Mouse (Mus musculus) embryonic facial prominence, embryonic 11.5 days (tissue): ENCODE results near the gene Eif2d. TPM values are rescaled to one million over a fixed set of nuclear protein-coding genes. Genes with fewer than 3 reads are reported as not detected.

Source experiments
- ATAC-seq: fragments of 200-750 bp; cut with Nextera tagmentation; replicated peaks from 2 replicates; pipeline ENCODE4 v1.8.0; 2017; ENCODE audit warnings: low read depth; ENCODE audit not compliant: insufficient number of reproducible peaks, low FRiP score, low TSS enrichment
- DNase-seq: peaks from one replicate; pipeline ENCODE4 v3.0.0-alpha.2; 2015; ENCODE audit warnings: low spot score
- H3K27ac ChIP-seq: fragments of 300-500 bp; sonication (generic); replicated peaks from 2 replicates; pipeline ENCODE4 v1.5.1; 2014; ENCODE audit warnings: mild to moderate bottlenecking, low read depth, low read length, control low read depth
- H3K27me3 ChIP-seq: fragments of 300-500 bp; sonication (generic); 2 replicates; pipeline ENCODE4 v1.6.1; 2014; ENCODE audit warnings: mild to moderate bottlenecking, low read length, moderate library complexity, mixed read lengths; ENCODE audit not compliant: control insufficient read depth, insufficient read depth
- H3K36me3 ChIP-seq: fragments of 300-500 bp; sonication (generic); replicated peaks from 2 replicates; pipeline ENCODE4 v1.6.1; 2014; ENCODE audit warnings: low read depth, mild to moderate bottlenecking, low read length, moderate library complexity, mixed read lengths; ENCODE audit not compliant: control insufficient read depth, insufficient read depth
- H3K4me1 ChIP-seq: fragments of 300-500 bp; sonication (generic); 2 replicates; pipeline ENCODE4 v1.6.1; 2014; ENCODE audit warnings: low read length, mixed read lengths; ENCODE audit not compliant: control insufficient read depth, insufficient read depth
- H3K4me2 ChIP-seq: fragments of 300-500 bp; sonication (generic); 2 replicates; pipeline ENCODE4 v1.6.1; 2014; ENCODE audit warnings: low read depth, mild to moderate bottlenecking, control low read depth, low read length, moderate library complexity
- H3K4me3 ChIP-seq: fragments of 300-500 bp; sonication (generic); 2 replicates; pipeline ENCODE4 v1.5.1; 2014; ENCODE audit warnings: low read depth, low read length, control low read depth
- H3K9ac ChIP-seq: fragments of 300-500 bp; sonication (generic); replicated peaks from 2 replicates; pipeline ENCODE4 v1.6.1; 2014; ENCODE audit warnings: mild to moderate bottlenecking, control low read depth, low read length
- H3K9me3 ChIP-seq: fragments of 300-500 bp; sonication (generic); replicated peaks from 2 replicates; pipeline ENCODE4 v1.6.1; 2016; ENCODE audit warnings: mild to moderate bottlenecking, low read length, inconsistent platforms, mixed read lengths; ENCODE audit not compliant: control insufficient read depth
- WGBS: fragments of 180-500 bp; shearing (Covaris S2); extraction: QIAGEN DNeasy Blood & Tissue Kit; methylation state at CpG from one replicate; pipeline ENCODE4 v1.1.7; 2014; 5-methylcytosine and 5-hydroxymethylcytosine counted together
- polyA plus RNA-seq: library from polyadenylated mRNA; unstranded; fragments of >200 nt; fragmentation: Nextera tagmentation; extraction: Ambion mirVana; gene quantifications from 2 replicates; pipeline ENCODE4 v1.2.1, GENCODE M21; 2014

Gene Eif2d
- polyA plus RNA-seq: 63.6 and 66.9 TPM in 2 replicates

- H3K4me1 ChIP-seq: no peaks in the 10 kb centered on the region
- H3K4me2 ChIP-seq: peak within 1 kb of the TSS; percentile 71
- DNase-seq: peak; percentile 95
- H3K9me3 ChIP-seq: no peaks in the 10 kb centered on the region
- under 1% methylated on average over 27 of the region's 27 CpGs for WGBS
- H3K27ac ChIP-seq: no peak within 1 kb of the TSS
- peak; percentile 98 for ATAC-seq
- H3K9ac ChIP-seq: peak within 1 kb of the TSS; percentile 74
- H3K36me3 ChIP-seq: no peaks in the 10 kb centered on the region
- H3K27me3 ChIP-seq: no peaks in the 10 kb centered on the region
- H3K4me3 ChIP-seq: peak within 1 kb of the TSS; percentile 63
Measured at GRCm38 (mm10) chr1:131153018-131153629, at the start of gene Eif2d. Gene Eif2d (plus strand): TSS chr1:131153181.

DNA sequence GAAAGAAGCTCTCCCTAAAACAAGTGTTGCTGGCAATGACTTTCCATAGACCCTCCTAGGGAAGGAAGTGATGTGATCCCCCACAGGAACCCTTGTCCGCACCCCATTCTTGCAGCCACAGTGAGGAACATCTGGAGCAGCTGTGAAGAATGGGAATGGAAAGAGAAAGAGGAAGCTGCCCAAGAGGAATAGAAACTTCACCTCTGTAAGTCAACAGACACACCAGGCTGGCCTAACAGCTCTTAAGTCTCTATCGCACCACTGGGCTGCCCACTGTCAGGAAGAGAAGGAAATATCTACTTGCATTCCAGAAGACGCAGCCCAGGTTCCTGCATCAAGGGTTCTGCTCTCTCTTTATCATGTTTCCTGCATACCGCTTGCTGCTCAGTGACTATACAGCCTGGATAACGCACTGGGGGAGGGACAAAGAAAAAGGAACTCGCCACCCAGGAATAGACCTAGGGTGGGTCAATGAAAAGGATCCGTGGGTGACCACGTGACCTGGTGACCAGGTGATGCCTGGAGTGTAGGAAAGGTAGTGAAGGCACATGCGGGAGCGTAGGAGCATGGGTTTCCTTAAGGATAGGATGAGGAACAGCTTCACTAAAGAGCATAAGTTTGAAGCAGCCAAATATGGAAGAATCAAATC, 49.1 kb upstream of the Eif2d start:
- WGBS: 81% methylated on average over 10 of the region's 10 CpGs
- Histone ChIP-seq H3K4me1 (no peaks in the 10 kb centered on the region), H3K4me3 (no peak overlapping the region), H3K9me3 (no peaks in the 10 kb centered on the region), H3K27ac (no peak overlapping the region), H3K4me2 (no peak overlapping the region), H3K9ac (no peak overlapping the region), H3K27me3 (no peaks in the 10 kb centered on the region), H3K36me3 (no peaks in the 10 kb centered on the region)
- no peak for DNase-seq
- ATAC-seq: no peak

- no peaks in the 10 kb centered on the region for H3K4me1 ChIP-seq
- no peaks in the 10 kb centered on the region for H3K9me3 ChIP-seq
- no peaks in the 10 kb centered on the region for H3K36me3 ChIP-seq
- WGBS: 55% methylated on average over 10 of the region's 10 CpGs
- DNase-seq (peak; percentile 68), ATAC-seq (peak; percentile 66; the same call in 1 of the 2 replicates)
- no peak overlapping the region for H3K9ac ChIP-seq
- H3K27ac ChIP-seq: 0 out of 2 replicates have a peak overlapping the region, but pooled peaks have one; percentile 3
- no peaks in the 10 kb centered on the region for H3K27me3 ChIP-seq
- no peak overlapping the region for H3K4me2 ChIP-seq
- no peak overlapping the region for H3K4me3 ChIP-seq
Measured at GRCm38 (mm10) chr1:131107575-131108308, 45.2 kb upstream of the Eif2d start.

GRCm38 (mm10) chr1:131110525-131111106, 42.4 kb upstream of the Eif2d start:
- H3K4me1 ChIP-seq: no peaks in the 10 kb centered on the region
- H3K36me3 ChIP-seq: no peaks in the 10 kb centered on the region
- H3K9me3 ChIP-seq: no peaks in the 10 kb centered on the region
- DNase-seq (no peak), ATAC-seq (no peak)
- no peak overlapping the region for H3K4me2 ChIP-seq
- H3K27me3 ChIP-seq: no peaks in the 10 kb centered on the region
- H3K27ac ChIP-seq: no peak overlapping the region
- WGBS: 82% methylated on average over 12 of the region's 12 CpGs
- no peak overlapping the region for H3K4me3 ChIP-seq
- H3K9ac ChIP-seq: no peak overlapping the region

DNA sequence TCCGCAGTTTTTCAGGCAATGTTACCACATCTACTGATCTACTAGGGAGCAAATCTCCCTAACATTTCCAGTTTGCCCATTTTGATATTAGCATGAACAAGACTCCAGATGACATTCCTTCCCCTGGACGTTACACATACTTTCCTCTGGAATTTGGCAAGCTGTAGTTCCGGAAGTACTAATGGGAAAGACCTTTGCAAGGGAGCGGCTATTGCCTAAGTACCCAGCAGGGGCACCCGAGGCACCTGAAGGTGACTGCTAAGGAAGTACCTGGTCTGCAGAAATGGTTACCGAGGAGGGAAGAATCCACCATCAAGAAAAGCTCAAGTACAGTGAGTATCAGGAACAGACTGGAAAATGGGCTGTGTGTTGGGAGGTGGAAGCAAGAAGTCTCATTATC, 40.4 kb upstream of the Eif2d start:
- ATAC-seq: no peak
- 34% methylated on average over 6 of the region's 6 CpGs for WGBS

DNA sequence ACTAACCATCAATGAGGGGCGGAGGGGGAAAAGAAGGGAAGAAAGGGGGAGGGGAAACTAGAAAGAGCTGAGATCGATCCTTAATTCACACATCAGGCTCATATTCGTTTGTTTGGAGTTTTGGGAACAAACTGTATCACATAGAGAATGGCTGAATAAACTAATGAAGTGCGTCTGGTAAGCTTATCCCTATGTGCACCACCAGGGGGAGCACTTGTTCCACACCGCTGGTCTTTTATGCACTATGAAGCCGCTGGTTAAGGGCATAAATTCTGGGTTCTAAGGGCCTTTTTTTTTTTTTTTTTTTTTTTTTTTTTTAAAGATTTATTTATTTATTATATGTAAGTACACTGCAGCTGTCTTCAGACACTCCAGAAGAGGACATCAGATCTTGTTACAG, 37.0 kb upstream of the Eif2d start:
- no peak overlapping the region for H3K9ac ChIP-seq
- peak; percentile 86 for DNase-seq
- WGBS: 17% methylated on average over 6 of the region's 6 CpGs
- H3K4me2 ChIP-seq: no peak overlapping the region
- H3K36me3 ChIP-seq: no peaks in the 10 kb centered on the region
- no peak overlapping the region for H3K4me3 ChIP-seq
- no peak for ATAC-seq
- H3K4me1 ChIP-seq: no peaks in the 10 kb centered on the region
- no peaks in the 10 kb centered on the region for H3K9me3 ChIP-seq
- H3K27me3 ChIP-seq: no peaks in the 10 kb centered on the region
- H3K27ac ChIP-seq: no peak overlapping the region

More for the DNA sequence above, 40.4 kb upstream of the Eif2d start:
- Histone ChIP-seq H3K36me3 (no peaks in the 10 kb centered on the region), H3K9me3 (no peaks in the 10 kb centered on the region), H3K27ac (no peak overlapping the region), H3K27me3 (no peaks in the 10 kb centered on the region), H3K9ac (no peak overlapping the region), H3K4me3 (no peak overlapping the region), H3K4me1 (no peaks in the 10 kb centered on the region), H3K4me2 (no peak overlapping the region)
- peak; percentile 42 for DNase-seq

DNA sequence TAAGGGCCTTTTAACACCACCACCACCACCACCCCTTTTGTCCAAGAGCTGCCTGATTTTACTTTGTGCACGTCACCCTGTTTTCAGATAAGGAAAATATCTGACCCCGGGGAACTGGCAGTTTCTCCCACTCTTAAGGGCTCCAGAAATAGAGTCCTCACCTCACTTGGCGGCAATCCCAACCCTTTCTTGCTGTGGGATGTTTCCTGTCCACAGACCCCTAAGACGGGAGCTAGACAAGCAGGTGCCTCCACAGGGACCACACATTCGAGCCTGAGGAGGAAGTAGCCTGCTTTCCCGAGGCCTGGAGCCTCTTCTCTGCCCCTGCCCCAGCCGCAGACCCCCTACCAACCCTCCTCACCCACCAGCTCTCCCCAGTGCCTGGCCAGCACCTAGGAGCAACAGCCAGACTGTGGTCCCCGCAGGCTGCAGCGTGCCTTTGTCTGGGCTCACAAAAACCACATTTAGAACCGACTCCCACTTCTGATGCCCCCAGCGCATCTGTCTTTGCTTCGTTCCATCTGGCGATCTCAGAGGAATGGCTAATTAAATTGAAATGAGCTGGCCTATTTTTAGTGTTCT, 36.5 kb upstream of the Eif2d start:
- Histone ChIP-seq H3K4me1 (no peaks in the 10 kb centered on the region), H3K27me3 (no peaks in the 10 kb centered on the region), H3K27ac (no peak overlapping the region), H3K36me3 (no peaks in the 10 kb centered on the region), H3K9me3 (no peaks in the 10 kb centered on the region), H3K4me3 (no peak overlapping the region), H3K9ac (peak overlapping the region; percentile 32; the same call in 1 of the 2 replicates), H3K4me2 (no peak overlapping the region)
- 55% methylated on average over 13 of the region's 13 CpGs for WGBS
- DNase-seq (peak; percentile 15), ATAC-seq (peak; percentile 27; the same call in 1 of the 2 replicates)
